Mouse (Mus musculus) lung, postnatal 10 days (tissue): ENCODE results near the gene Comtd1.

Experiments
- DNase-seq: peaks from one replicate; pipeline ENCODE4 v3.0.0; 2021

Comtd1 gene

GRCm38 (mm10) chr14:21801624-21802023, 47.2 kb downstream of the Comtd1 start:
- DNase-seq = no peak

GRCm38 (mm10) chr14:21800641-21801040, 48.1 kb downstream of the Comtd1 start:
- no peak for DNase-seq
